Mouse (Mus musculus): ENCODE results near the gene Olfr161.
"Not testable (repeated sequence)": the region's sequence is repeated elsewhere in the genome, so short reads cannot be mapped to it uniquely, and the experiment has no call there.

DNA sequence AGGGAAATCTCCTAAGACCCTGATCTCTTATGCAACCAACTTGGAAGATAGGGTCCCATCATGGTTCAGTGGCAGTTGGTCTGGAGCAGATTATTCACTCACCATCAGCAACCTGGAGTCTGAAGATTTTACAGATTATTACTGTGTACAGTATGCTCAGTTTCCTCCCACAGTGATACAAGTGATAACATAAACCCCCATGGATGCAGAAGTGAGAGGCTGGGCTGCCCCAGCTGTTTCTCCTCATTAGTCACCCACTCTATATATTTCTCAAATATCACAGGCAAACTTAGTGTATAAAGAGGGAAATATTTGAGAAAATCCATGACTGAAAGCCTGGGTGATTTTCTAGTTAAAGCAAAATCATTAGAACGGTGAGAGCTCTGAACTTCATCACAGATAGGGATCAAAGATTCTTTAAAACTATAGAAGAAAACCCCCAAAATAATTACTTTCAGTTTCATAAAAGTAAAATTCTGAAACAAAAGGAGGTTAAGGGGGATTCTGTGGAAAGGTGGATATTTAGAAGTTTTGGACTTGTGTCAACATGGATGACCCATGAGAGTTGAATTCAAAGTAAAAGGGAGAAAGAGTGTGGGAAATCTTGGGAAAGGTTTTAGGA, 12.5 kb upstream of the Olfr161 start:
- TF ChIP-seq POLR2A (IDR thresholded peaks at IDR 0.05; ENCODE audit: borderline replicate concordance, control insufficient read depth, low read depth, low read length); CTCF (IDR thresholded peaks at IDR 0.05; ENCODE audit: control insufficient read depth, insufficient read depth, low read length): not testable (repeated sequence)
